Mouse (Mus musculus): Measurements from ENCODE around the gene Optn.

Optn gene

DNA sequence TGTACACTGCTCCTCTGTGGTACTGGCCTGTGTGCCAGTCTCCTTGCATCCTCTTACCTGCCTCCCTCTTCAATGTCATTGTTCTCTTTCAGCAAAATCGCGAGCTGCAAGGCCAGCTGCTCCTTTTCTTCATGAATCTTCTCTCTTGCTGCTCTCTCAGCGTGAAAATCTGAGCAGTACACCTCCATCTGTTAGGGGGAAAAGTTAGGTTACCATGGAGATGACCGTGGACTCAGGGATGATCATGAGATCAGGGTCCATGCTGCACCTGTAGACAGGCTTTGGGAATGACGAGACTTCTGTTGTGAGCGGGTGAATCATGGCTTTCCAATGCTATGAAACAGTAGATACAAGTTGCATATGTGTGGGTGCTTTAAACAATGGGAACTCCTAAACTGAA is 36.8 kb downstream of the Optn start:
- peak; percentile 60 to 62 for DNase-seq

DNA sequence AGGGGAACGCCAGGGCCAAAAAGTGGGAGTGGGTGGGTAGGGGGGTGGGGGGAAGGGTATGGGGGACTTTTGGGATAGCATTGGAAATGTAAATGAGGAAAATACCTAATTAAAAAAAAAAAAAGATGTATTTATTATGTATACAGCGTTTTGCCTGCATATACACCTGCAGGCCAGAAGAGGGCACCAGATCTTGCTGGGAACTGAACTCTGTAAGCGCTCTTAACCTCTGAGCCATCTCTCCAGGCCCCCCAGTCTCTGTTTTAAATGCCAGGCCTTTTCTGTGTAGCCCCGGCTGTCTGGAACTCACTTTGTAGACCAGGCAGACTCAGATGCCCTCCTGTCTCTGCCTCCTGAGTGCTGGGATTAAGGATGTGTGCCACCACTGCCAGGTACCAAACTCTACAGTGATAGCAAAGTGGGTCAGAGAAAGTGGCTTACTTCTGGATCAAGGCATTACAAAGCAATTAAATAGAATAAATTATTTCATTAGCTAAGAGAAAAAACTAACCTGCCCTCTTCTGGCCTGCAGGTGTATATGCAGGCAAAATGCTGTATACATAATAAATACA is 38.6 kb downstream of the Optn start:
- DNase-seq = no peak

DNA sequence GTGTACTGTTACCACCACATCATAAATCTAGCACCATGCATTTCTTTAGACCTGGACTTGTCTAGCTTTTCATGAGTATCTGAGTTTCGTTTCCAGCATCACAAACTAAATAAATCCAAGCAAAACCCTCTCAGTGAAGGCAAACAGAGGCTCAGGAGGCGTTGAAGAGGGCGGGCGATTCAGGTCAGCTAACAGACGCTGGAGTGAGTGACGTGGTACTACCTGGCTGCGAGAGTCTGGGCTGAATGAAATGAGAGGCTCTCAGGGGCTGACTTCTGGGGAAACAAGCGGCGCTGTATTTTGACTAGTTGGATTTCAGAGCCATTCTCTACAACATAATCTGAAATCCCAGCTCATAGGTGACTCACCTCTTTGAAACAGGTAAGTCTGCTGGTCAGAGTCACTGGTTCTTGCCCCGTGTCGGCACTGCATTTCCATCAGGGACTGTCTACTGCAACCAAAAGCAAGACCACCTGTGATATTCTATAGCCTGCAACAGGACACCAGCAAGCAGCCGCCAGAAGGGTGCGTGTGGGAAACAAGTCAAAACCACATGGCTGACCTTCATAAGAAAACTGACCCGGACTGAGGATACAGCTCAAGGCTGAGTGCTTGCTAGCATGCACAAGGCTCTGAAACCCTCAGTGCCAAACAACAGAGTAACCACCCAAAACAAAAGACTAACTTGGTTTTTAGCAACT is 40.0 kb downstream of the Optn start:
- no peak for DNase-seq

- DNase-seq = no peak
These were observed 40.6 kb downstream of the Optn start for GRCm38 (mm10) chr2:5023275-5023674.

GRCm38 (mm10) chr2:5019708-5020107 is 44.1 kb downstream of the Optn start:
- no peak for DNase-seq

DNA sequence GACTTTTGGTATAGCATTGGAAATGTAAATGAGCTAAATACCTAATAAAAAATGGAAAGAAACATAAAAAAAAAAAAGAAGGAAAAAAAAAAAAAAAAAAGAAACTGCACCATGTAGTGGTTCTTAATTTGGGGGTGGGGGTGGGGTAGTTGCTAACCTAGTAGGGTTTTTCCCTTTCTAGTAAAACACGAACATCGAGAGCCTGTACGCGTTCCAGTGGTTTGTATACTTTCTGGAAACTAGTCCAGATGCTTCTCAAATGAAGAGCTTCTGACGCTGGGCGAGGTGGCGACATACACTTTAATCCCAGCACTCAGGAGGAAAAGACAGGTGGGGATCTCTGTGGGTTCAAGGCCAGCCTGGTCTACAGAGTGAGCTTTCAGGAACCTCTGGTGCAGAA is 46.9 kb downstream of the Optn start:
- no peak for DNase-seq

DNA sequence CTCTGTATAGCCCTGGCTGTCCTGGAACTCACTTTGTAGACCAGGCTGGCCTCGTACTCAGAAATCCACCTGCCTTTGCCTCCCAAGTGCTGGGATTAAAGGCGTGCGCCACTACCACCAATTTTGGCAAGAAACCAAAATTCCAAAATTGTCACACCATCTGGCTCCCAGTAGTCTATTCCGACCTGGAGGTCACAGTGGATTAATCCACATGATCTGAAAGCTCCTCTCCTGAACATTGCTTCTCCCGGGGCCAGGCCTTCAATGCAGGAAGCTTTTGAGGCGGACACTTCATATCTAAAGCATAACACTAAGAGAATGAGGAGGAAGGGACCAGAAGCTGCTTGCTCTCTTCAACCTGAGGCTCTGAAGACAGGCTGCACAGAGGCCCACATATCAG is 48.3 kb downstream of the Optn start:
- DNase-seq = peak in 1 of 2 experiments; percentile 52

DNA sequence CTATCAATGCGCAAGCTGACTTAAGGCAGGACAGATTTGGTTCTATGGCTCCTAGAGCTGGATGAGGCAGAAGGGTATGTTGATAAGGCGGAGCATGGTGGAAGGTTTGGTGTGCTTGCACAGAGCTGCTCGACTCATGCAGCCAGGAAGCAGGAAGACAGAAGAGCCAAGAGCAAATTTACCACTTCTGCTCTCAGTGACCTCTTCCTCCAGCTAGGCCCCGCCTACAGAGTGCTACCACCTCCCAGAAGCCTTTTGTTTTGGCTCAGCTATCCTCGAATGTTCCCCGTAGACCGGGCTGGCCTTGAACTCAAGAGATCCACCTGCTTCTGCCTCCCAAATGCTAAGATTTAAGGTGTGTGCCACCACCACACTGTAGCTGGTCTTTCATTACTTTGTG is 49.2 kb downstream of the Optn start:
- DNase-seq = no peak

DNA sequence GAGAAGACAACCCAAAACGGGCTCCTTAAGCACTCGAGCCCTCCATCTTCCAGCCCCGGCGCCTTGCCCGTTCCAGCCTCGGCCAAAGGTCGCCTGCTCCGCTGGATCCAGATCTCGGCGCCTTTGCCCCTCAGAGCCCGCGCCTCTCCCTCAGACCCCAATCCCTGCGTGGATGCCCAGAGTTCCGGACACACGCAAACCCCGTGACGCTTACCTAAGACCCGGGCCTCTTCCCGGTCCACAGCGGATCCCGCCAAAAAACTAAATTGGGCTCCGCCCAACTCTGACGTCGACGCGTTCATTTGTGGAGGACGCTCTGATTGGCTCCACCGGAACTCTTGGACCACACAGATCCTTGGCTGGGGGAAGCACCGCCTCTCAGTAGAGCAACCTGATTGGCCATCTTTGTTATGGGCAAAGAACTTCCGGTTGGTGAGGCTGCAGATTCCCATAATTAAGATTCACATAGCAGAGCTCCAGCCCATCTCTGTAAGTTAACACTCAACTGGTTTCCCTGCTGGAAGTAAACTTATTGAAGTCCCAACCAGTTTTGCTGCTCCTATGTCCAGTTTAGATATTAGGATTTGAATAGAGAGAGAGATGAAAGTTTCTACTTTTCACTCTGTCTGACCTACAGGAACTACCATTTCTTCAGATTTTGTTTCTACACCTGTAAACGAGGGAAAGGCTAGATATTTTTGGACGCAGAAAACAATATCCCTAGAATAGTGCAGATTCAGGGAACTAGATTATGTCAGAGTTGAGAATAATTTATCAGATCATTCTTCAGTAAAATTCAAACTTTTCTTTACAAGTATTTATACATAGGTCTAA is 51.1 kb downstream of the Optn start, which contains the start of gene Mcm10:
Mcm10 (minus strand) TSS at position 301 of the 834 bp plus-strand sequence.
- DNase-seq = peak; percentile 97 to 98

DNA sequence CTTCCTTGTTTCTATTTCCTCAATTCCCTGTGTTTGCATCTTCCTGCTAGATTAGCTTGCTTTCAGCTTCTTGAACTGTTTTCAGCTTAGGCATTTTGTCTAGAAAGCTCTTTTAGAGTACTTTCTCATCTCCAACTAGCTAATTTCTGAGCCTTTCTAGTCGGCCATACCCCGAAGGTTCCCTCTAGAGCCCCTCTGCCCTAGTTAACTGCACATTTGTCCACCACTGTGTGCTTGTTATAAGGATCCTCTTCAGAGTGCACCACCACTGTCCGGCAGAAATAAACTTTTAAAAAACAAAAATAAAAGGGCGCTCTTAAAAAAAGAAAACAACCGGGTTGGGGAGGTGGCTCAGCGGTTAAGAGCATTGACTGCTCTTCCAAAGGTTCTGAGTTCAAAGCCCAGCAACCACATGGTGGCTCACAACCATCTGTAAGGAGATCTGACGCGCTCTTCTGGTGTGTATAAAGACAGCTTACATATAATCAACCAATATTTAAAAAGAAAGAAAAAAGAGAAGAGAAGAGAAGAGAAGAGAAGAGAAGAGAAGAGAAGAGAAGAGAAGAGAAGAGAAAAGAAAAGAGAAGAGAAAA is 51.9 kb downstream of the Optn start:
- DNase-seq = no peak

- no peak for DNase-seq
These were observed 56.7 kb downstream of the Optn start for GRCm38 (mm10) chr2:5007107-5007506.

DNA sequence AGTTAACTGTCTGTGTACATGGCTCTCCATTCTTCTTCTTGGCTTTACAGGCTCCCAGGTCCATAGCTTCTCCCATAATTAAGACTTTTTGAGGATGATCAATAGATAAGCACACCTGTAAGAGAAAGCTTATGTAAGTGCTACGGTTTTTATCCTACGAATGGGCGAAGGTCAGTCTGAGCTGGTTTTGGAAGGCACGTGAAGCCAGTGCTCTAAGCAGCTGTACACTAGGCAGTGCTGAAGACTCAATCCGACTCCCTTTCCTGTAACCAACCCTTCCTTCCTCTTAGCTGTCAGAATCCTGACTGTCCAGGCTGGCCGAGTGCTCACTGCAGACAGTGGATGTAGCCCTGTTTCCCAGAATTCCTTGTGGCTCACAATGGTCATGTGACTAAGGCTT is 62.6 kb downstream of the Optn start:
- DNase-seq = no peak

DNA sequence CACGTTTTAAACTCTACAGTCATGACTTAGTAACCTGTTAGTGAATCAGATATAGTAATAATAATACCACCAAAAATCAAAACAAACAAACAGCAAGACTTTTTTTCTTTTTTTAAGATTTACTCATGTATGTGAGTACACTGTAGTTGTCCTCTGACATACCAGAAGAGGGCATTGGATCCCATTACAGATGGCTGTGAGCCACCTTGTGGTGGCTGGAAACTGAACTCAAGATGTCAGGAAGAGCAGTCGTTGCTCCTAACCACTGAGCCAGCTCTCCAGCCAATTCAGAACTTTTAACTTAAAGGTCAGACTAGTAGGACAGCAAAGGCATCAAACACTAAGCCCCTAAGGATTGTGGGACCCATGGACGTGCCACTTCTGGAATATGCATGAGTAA is 64.9 kb downstream of the Optn start:
- peak in 1 of 2 experiments; percentile 43 for DNase-seq

GRCm38 (mm10) chr2:4996421-4996824 is 67.4 kb downstream of the Optn start:
- DNase-seq = no peak

DNA sequence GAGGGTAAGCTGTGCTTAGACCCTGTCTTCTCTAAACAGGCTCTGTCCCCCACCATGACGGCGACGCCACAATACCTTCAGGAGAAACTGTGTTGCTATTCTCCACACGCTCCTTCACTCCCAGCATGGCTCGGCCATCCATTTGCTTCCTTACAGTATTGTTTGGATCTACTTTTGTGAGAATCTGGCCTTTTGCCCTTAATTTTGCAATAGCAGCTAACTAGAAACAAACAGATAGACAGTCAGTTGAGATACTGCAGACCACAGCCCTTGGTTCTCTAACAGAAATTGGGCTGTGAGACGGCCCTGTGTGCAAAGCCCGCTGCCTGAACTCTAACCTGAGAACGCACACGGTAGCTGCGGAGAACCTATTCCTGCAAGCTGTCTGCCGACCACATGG is 68.2 kb downstream of the Optn start:
- DNase-seq = no peak

GRCm38 (mm10) chr2:4994436-4994835 is 69.4 kb downstream of the Optn start:
- DNase-seq = no peak

DNA sequence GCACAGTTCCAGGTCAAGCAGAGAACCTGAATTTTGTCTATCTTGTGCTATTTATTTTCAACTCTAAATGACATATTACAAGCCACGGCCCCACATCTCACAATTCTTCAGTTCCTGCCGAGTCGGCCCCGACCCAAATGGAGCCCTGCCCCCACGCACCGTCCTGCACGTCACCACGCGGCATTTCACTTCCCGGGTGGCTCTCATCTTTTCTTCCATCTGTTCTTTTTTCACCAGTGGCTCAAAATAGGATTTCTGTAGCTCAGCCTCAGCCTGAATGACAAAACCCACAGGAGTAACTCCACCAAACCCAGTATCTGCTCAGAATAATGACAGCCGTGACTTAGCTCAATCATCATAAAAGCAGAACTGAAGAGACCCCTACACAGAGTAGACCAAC is 70.3 kb downstream of the Optn start:
- DNase-seq = no peak

DNA sequence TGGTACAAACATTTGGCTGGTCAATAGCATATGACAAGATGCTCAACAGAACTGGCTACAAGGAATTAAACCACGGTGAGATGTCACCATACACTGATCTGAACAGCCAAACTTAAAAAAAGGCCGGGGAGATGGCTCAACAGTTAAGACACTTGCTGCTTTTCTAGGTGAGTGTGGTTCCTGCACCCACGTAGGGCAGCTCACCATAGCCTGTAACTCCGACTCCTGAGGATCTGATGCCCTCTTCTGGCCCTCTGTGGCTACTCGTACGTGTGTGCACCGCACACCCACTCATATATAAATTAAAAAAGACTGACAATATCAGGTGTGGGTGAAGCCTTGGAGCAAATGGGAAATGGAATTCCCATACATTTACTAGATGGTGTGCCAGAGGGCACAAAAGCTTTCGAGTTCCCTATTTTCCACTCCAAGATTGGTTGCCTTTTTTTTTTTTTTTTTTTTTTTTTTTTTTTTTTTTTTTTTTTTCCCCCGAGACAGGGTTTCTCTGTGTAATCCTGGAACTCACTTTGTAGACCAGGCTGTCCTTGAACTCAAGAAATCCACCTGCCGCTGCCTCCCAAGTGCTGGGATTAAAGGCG is 74.9 kb downstream of the Optn start:
- DNase-seq = peak in 1 of 2 experiments; percentile 34

GRCm38 (mm10) chr2:4987388-4988180 is 76.3 kb downstream of the Optn start:
- no peak for DNase-seq

- DNase-seq = no peak
These were observed 77.1 kb downstream of the Optn start for GRCm38 (mm10) chr2:4986798-4987197.

DNA sequence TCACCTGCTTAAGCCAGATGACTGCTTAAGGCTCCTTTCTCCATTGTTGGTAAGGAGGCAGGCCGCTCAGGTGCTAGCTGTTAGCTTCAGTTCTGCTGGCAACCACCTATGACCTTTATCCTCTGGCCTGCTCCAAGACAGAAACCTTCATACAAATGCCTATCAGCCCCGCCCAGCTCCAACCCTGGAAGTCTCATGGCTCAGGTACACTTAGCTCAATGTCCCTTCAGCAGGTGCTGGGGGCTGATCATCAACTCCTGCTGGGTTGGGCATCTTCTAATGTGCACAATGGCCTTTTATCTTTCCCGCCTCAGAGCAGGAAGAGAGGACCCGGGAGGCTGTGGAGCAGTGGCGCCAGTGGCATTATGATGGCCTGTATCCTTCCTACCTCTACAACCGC is 78.9 kb downstream of the Optn start:
- no peak for DNase-seq

DNA sequence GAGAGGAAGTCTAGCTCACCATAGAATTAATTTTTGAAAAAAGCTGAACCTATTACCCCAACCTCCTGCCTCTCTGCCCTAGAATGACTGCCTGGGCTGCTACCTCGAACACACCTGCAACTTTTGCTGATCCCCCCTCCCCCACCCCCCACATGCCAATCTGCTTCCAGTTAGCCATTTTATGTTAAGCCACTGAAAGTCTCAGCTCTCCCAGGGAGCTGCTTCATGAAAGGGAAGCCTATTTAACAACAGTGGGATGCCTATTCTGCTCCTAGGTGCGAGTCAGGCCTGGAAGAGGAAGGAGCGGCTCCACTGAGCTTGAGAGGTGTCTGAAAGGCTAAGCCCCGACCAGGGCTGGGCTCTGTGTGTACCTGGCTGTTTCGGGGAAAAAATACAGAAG is 79.9 kb downstream of the Optn start:
- no peak for DNase-seq

Data from cerebellum, postnatal 10 days (tissue).